Mouse (Mus musculus) bone marrow macrophage, adult 2 months (primary cell): Measurements from ENCODE around the gene Pga5.
A peak's percentile ranks its signal among the peaks of the same experiment; 100 is the strongest.

Source experiments
- CTCF ChIP-seq: IDR thresholded peaks from 2 replicates; pipeline ENCODE4 v1.5.1; 2012; ENCODE audit warnings: low read depth, mild to moderate bottlenecking, low read length, moderate library complexity
- POLR2A ChIP-seq: IDR thresholded peaks from 2 replicates; pipeline ENCODE4 v1.6.1; 2012; ENCODE audit warnings: mild to moderate bottlenecking, low read depth, low read length, borderline replicate concordance

GRCm38 (mm10) chr19:10677915-10678771 lies at the start of gene Pga5:
- TF ChIP-seq CTCF, result peak; percentile 84
- no peak for TF ChIP-seq POLR2A
